Mouse (Mus musculus) c-Kit-negative CD71-positive TER-119-positive erythroid progenitor cells, embryonic 14.5 days (primary cell): Measurements from ENCODE around the gene Rap1b.
A peak's percentile ranks its signal among the peaks of the same experiment; 100 is the strongest.

Experiments used
- DNase-seq: peaks from one replicate; pipeline ENCODE4 v3.0.0-alpha.2; 2013; ENCODE audit warnings: low read depth, low spot score

The Rap1b gene

DNA sequence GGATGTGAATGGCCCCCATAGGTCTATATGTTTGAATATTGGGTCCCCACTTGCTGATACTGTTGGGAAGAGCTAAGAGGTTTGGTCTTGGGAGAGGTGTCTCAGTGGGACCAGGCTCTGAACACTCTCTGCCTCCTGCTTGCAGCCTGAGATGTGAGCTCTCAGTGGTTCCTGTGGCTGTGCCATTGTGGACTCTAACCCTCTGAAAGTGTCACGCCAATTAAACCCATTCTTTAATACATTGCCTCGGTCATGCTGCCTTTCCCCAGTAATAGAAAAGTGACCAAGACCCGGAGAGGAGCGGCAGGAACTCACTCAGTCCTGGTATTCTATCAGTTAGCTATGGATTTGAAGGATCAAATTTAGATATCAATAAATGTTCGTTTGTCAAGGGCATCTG, 12.4 kb upstream of the Rap1b start:
- DNase-seq: no peak

DNA sequence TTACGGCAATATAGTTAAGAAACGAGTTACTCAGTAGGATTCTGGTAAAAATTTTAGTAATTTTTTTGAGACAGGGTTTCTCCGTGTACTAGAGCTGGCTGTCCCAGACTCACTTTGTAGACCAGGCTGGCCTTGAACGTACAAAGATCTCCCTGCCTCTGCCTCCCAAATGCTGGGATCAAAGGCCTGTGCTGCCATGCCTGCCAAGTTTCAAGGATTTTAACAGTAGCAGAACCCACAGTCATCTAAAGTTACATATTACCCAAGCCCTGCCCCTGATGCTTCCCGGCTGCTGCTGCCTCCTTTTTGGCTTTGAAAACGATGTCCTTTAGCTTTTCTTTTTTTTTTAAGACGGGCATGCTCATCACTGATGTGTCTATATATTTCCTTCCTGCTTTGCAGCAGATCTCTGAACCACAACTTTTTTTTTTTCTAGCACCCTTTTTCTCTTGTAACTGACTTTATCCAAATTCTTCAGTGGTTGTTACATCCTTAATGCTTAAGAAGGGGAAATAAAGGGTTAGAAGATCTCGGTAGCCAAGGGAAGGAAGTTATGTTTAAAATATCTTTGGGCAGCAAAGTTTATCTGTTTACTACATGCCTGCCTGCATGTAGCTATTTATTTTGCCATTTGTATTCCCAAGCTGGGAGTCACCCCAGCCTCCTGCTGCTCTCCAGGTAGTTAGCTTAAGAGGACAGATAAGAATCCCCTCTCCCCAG, 10.3 kb upstream of the Rap1b start:
- no peak for DNase-seq

DNA sequence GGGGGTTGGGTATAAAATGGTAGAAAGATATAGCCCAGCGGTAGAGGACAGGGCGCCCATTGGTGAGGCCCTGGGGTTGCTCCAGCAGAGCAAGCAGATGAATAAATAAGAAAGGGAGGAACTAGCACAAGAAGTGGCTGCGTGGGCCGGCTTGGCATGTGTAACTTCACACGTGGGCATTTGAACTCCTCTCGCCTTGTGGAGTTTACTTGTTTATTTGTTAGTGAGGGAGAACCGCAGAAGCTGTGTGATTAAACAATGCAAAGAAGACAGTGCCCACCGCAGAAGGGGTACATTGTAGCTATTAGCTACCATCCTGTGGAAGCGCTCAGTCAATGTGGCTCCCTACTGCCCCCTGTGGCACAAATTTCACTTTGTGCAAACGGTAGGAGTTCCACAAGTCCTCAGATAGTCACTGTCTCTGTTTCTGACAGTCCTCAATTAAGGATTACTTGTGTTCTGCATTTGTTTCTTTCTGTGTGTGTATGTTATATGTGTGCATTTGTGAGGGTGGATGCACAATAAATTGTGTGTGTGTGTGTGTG, 6.9 kb upstream of the Rap1b start:
- no peak for DNase-seq

DNA sequence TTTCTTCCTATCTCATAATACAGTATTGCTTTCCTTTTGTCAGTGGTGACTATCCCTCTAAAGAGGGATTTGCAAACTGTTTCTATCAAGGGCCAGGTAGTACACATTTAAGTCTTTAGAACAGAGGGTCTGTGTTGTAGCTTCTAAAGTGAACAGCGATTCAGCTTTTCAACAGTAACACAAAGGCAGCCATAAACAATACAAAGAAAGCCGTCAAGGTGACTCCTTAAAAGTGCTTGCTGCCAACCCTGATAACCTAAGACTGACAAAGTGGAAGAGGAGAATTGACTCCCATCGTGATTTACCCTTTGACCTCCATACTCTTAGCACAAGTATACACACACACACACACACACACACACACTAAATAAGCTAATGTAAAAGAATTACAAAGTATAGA, 3.1 kb upstream of the Rap1b start:
- DNase-seq: no peak

DNA sequence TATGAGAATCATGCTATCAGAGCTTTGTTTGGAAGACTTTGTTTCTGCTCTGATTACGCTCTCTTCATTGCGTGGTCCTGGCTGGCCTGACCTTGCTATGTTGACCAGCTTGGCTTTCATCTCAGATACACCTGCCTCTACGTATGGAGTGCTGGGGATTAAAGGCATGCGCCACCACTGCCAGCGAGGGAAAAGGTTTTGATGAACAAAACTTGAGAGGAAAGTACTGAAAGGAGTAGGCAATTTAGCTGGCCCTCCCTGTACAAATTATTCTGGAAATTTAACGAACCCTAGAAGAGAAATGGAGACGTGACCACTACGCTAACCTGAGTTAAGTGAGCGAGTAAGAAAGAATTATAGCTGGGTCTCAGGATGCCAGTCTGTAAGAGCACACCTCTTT, 961 bp upstream of the Rap1b start:
- DNase-seq: no peak

DNA sequence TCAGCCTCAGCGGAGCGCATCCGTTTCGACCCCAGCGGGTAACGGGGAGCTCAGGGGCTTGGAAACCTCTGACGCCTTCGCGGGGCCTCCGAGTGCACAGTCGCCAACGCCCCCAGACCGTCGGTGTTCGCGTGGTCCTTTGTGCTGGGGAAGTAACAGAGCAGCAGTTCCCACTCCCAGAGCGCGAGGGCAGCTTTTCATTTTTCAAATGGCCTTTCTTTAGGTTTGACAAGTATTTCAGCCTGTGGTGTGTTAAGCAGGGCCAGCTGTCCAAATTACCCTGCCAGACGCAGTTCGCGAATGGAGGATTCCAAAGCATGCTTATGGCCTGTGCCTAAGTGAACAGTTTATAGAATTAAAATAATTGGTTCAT, 411 bp upstream of the Rap1b start:
- DNase-seq: no peak

DNA sequence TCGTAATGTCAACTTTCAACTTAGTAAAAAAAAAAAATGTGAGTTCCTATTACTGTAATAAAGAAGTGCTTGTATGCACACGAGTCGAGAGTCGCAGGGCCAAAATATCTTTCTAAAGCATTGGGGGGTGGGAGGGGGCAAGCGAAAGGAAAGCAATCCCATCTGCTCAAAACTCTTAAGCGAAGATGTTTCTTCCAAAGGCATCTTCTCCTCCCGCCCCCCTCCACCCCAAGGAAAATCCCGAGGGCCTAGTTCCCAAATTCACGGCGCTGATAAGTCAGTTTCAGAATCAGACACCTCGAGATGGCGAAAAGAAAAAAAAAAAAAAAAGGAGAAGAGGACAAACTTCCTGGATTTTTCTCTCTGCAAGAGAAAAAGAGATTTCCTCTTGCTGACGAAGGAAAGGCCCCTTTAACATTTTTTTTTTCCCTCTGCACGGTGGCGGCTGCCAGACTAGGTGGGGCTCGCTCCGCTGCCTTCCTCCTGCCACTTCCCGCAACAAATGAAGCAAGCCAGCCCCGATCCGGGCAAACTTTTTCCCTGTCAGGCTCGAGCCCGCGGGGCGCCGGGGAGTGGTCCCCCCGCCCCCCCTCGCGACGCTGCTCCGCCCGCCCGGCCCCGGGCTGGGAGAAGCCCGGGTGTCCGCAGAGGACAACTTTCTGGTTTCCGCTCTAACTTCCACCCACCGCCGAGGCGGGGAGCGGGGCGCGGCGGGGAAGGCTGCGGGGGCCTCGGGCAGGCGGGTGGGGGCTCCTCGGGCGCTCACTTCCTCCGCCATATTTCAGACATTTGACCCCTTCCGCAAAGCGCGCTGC, 846 bp downstream of the Rap1b start:
- peak; percentile 27 for DNase-seq

DNA sequence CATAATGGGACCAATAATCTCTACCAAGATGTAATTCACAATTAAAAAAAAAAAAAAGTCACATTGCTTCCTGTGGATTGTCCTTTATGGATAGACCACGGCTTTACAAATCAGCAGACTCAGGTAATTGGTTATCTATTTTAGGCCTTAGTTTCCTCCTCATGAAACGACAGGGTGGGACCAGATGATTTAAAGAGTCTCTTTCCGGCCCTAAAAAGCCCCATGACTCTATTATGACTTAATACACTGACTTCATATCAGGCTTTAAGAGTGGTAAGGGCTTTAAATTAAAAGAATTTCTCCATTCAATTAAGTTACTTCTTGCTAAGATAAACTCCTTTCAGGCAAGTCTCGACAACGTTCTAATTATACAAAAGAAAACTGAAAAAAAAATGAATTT, 1.6 kb downstream of the Rap1b start:
- DNase-seq: no peak

DNA sequence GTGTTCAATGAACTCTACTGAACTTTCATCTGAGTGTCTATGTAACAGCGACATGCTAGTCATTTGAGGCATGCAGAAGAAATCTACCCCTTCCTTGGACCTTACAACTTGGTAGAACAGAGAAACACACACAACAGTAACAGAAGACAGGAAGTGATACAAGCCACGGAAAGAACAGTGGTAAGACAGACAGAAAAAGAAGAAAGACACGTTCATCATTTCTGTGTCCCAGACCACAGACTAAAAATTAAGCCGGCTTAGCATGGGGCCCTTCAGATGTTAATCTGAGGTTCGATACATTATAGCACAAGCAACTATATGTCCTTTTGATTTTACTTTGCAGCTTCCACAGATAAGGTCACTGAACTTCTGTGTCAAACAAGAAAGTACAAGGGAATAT, 2.1 kb downstream of the Rap1b start:
- DNase-seq: no peak

DNA sequence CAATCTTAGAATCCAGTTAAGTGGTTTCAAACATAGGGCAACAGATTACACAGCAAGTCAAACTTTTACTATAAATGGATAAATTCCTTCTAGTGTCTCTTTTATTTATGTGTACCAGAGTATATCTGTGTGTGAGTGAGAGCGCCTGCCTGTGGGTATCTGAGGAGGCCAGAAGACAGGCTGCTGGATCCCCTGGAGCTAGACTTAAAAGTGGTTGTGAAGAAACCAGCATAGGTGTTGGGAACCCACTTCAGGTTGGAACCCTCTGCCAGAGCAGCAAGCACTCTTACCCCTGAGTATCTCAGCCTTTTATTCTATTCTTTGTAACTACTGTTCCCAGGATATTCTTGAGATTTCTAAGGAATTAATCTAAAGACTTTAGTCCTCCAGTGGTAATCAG, 4.1 kb downstream of the Rap1b start:
- DNase-seq: no peak

DNA sequence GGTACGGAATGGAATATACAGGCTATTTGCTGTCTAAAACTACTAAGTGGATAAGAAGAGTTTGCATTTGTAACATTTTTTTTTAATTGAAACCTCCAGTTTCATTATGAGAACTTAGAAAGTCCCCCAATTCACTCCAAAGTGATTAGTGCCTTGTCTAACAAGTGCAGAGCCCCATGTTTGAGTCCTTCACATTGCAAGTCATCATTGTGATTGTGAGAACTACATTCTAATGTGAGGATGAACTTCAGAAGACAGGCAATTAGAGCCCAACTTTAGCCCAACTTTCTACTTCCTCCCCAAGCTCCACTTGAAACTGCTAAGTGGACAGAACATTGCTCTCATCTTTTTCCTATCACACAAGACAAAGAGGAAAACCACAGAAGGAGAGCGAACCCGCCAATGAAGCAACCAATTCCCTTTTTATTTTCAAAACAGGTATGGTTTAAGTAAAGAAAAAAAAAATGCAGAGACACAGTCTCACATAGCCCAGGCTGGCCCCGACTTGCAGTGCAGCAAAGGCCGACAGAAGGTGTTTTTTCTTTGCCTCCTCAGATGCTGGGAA, 5.3 kb downstream of the Rap1b start:
- no peak for DNase-seq

DNA sequence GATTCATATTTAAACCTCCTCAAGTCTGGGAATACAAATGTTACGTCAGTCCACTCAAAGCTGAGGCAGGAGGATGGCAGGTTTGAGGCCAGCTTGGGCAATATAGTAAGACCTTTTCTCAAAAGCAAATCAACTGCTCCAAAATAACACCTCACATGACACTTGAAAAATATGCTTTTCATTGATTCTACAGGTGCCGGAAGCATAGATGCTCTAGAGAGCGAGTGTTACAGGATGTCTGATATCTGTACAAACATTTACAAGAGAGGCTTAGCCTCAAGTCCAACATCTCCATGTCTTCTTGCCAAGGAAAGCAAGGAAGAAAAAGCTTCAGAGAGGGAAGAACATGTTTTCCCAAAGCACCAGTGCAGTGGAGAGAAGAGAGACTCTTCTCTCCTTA, 6.1 kb downstream of the Rap1b start:
- DNase-seq: no peak

DNA sequence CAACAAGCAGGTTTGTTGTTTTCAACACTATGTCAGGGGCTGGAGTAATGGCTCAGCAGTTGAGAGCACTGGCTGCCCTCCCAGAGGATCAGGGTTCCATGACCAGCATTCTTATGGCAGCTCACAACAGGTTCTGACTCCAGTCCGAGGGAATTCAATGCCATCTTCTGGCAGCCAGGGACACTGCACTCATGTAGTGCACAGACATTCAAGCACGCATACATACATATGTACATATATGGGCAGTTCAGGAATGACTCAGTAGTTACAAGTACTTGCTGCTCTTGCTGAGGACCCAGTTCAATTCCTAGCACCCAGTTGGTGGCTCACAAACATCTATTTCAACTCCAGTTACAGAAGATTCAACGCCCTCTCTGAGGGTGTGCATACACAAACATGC, 6.9 kb downstream of the Rap1b start:
- DNase-seq: no peak

DNA sequence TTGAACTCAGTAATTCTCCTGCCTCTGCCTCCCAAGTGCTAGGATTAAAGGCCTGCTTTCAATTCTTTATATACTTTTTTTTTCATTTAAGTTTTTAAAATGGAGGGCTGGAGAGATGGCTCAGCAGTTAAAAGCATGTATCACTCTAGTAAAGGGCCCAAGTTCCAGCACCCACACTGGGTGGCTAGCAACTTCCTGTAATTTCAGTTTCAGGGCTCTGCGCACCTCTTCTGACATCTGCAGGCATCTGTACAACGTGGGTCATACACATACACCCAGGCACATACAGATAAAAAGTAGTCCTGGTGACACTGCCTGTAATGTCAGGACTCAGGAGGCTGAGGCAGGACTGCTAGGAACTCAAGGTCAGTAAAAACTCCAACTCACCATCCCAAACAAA, 9.5 kb downstream of the Rap1b start:
- no peak for DNase-seq

DNA sequence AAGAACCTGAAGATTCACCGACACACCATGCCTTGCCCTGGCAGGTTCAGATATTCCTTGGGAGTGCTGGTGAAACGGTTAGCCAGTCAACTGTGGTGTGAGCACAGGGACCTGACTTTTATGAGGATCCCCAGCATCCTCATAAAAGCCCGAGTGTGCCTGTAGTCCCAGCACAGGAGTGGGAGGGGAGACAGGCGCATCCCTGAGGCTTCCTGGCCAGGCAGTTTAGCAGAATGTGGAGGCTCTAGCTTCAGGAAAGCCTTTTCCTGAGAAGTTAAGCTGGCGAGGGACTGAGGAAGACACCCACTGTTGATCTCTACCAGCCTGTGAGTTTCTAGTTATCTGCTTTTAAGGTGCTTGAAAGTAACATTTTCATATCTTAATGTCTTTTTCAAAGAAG, 10.4 kb downstream of the Rap1b start:
- no peak for DNase-seq

DNA sequence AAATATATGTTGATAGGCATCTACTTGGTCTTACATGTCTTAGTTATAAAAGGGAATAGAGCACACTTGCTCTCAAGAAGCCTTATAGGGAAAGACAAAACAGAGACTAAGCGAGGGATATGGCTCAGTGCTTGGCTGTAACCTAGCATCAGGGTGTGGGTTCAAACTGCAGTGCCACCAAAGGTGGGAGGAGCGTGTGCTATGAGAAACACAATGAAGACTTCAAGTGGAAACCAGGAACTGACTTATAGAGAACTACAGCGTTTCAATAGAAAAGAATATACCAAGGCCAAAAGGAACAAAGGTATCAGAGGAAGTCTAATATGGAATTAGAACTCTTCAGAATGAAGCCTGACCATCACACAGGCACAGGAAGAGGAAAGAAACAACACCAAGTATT, 15.0 kb downstream of the Rap1b start:
- DNase-seq: no peak

DNA sequence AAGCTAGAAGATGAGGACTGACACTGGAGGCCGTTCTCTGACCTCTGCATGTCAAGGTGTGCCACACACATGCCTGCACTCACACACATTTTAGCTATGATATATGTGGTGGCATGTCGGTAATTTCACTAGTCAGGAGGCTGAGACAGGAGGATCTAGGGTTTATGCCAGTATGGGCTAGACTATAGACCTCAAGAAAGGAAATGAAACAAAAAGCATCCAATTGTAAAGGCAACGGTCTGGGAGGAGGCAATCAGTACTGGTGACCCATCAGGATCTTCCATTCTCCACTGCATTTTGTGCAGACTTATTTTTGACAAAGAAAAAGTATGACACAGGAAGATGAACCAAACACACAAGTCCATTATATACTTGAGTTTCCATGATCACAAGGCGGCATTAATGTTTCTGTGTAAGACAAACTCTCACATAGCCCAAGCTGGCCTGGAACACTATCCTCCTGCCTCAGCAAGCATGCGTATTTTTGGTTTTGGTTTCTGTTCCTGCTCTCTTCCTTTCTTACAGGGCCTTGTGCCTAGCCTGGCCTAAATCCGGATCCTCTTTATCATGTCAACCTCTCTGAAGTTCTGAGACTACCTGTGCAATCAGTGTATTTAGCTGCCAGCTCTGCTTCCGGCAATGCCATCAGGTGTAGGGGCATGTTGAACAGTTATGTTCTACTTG, 16.2 kb downstream of the Rap1b start:
- no peak for DNase-seq

DNA sequence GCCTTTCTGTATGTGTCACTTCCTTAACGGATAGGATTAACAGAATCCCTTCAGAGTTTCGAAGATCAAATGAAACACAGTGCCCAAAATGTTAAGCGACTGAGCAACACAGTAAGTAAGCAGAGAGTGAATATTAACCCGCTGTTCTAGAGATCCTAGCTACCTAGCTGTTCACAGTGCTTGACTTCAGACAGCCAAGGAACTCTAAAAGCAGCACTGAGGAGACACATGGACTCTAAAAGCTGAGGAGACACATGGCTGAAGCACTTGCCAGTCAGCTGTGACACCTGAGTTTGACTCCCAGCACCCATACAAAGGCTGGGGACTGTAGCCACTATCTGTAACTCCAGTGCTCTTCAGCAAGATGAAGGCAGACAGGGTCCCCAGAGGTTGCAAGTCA, 16.8 kb downstream of the Rap1b start:
- no peak for DNase-seq

DNA sequence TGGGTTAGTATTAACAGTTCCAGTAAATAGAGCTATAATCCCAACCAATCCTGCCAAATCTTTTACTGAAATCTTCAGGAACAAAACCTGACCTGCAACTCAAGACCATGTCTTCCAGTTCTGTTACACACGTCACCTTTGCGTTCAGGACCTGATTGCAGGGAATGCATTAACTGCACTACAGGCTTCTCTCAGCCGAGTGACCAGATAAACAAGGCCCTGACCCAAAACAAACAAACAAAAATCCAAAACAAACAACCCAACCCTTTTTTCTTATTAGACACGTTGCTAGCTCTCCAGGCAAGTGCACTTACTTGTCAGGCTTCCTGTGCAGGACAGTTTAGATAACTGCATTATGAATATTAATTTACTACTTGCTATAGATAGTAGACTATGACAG, 17.3 kb downstream of the Rap1b start:
- no peak for DNase-seq

DNA sequence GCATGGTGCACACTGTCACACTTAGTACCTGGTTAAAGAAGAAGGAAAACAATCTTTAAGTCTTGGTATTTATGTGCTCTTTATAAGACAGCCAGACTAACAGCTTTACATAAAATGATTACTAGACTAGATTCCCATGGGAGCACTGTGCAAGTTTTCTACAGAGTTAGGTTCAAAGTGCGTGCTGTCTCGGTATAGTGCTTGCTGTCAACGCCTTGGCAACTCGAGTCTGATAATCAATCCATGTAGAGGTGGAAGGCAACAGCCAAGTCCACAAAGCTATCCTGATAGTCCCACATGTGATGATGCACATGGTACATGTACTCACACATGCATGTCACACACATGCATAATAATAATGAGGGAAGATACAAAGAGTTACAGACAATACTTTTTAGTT, 21.2 kb downstream of the Rap1b start:
- DNase-seq: no peak

DNA sequence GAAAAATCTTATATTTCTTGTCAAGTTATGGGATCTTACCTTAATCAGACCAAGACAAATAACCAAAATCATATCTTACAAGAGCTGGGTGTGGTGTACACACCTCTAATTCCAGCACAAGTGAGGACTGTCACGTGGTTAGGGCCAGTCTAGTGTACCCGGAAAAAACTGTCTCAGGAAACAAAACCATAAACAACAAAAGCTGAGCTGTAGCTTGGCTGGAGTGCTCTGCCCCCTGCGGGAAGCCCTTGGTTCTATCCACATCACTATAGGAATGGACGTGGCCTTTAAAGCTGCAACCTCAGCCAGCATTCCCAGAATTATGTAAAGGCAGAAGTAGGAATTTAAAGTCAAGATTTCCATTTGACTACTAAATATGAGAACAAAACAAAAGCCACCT, 21.7 kb downstream of the Rap1b start:
- no peak for DNase-seq

DNA sequence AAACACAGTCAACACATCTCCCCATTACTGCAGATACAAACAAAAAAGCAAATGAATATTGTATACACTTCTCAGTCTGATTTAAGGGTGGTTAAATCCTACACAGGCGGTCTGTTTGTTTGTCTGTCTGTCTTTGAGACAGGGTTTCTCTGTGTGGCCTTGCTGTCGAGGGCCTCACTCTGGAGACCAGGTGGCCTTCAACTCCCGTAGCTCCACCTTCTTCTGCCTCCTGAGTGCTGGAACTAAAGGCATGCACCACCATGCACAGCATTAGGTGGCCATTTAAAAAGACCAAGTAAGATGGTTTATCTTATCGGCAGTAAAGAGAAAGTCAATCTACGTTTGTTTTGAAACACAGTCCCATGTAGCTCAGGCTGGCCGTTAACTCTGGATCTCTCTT, 22.5 kb downstream of the Rap1b start:
- no peak for DNase-seq
